Mouse (Mus musculus): ENCODE measurements at regions not wholly inside any gene's neighbourhood (a gene's known extent, or its start where the extent isn't known, plus 50 kb on each side); places are given as distances from the start of the nearest gene placed in this dataset.
A peak's percentile ranks its signal among the peaks of the same experiment; 100 is the strongest.

DNA sequence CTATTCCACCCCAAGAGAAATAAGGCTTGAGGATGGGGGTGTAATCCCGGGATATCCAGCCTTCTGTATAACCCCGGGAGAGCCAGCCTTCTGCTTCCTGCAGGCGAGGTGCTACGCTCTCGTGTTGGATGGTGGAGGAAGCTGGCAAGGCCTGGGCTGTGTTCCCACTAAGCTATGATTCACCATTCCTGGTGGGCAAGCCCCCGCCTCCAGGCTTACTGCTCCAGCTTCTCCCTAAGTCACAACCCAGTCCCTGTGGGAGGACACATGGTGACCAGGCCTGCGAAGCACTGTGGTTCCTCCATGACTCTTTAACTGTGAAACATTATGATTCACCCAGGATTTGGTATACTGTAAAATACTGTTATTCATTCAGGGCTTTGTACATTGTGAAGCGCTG is 63.7 kb upstream of the Otos start:
- no peak overlapping the region for H3K9ac ChIP-seq (ENCODE audit: low read depth, low read length, severe bottlenecking)
- TF ChIP-seq POLR2A (IDR thresholded peaks at IDR 0.05; ENCODE audit: borderline replicate concordance, extremely low read depth, insufficient read depth, insufficient read length), result no peak
- no peaks in the 10 kb centered on the region for H3K9me3 ChIP-seq (ENCODE audit: control insufficient read depth, low read length)
- ATAC-seq (ENCODE audit: low FRiP score, low read depth) (no peak), DNase-seq (ENCODE audit: low spot score) (no peak)
- H3K4me3 ChIP-seq (replicated peaks; ENCODE audit: low read length), result no peak overlapping the region
- H3K4me2 ChIP-seq (replicated peaks; ENCODE audit: low read depth, low read length, severe bottlenecking), result no peak overlapping the region
- no peaks in the 10 kb centered on the region for H3K27me3 ChIP-seq (ENCODE audit: control insufficient read depth, insufficient read depth, low read length)
- peaks cover 8% of the 10 kb centered on the region; the same call in 1 of the 2 replicates for H3K4me1 ChIP-seq (ENCODE audit: control insufficient read depth, insufficient read depth, low read length)
- H3K27ac ChIP-seq (replicated peaks; ENCODE audit: low read depth, low read length), result no peak overlapping the region
- 82% methylated on average over 8 of the region's 8 CpGs for WGBS
- no peaks in the 10 kb centered on the region for H3K36me3 ChIP-seq (ENCODE audit: control insufficient read depth, insufficient read depth, low read length)

DNA sequence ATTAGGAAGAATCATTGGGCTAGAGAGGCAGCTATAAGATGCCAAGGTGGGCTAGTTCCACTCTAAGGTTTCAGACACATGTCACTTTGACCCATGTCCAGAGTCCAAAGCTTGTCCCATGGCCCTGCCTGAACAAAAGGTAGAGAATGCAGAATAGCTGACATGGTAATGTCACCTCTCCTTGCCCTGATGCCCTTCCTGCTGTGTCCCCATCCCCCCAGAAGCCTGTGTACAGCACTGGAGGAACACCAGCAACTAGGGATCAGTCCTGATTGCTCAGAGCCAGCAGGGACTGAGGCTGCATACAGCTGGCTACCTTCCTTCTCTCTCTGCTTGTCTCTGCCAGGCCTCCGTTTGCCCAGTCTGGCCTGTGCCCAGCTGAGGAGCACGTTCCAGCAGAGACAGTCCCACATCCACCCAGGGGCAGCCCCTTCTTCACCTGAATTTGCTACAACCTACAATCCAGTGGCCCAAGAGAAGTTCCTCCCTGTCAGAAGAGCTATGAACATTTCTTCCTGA is 61.7 kb upstream of the Otos start:
- H3K27ac ChIP-seq (replicated peaks; ENCODE audit: low read depth, low read length), result no peak overlapping the region

DNA sequence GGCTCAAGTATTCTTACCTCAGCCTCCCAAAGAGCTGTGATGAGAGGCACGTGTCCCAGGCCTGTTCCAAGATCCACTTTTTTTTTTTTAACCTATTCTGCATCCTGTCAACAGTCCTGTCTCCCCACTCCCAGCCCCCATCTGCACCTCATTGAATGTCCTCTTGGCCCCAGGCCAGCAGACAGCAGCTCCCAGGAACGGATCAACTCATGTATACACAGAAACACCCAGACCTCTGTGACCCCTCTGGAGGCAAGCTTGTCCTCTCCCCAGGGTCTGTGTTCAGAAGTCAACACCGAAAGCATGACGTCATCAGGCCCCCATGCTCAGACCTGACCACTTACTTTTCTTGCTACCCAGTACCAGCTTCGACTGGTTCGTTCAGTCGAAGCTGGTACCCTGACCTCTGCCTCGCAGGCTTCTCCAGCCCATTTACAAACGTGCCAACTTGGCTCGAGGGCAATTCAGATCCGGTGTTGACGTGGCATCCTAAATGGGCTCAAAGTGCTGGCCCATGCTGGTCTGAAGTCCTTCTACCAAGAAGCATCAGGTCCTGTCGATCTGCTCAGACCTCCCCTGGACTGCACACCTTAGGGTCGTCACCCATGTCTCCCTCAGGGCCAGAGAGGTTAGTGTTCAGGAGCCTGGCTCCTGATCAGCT is 60.7 kb upstream of the Otos start:
- H3K27ac ChIP-seq (replicated peaks; ENCODE audit: low read depth, low read length), result no peak overlapping the region
- 70% methylated on average over 14 of the region's 14 CpGs for WGBS
- H3K4me1 ChIP-seq (ENCODE audit: control insufficient read depth, insufficient read depth, low read length), result peaks cover under 1% of the 10 kb centered on the region; the same call in 1 of the 2 replicates
- H3K4me3 ChIP-seq (replicated peaks; ENCODE audit: low read length), result no peak overlapping the region
- no peak overlapping the region for H3K9ac ChIP-seq (ENCODE audit: low read depth, low read length, severe bottlenecking)
- no peak for TF ChIP-seq POLR2A (IDR thresholded peaks at IDR 0.05; ENCODE audit: borderline replicate concordance, extremely low read depth, insufficient read depth, insufficient read length)
- H3K36me3 ChIP-seq (ENCODE audit: control insufficient read depth, insufficient read depth, low read length), result no peaks in the 10 kb centered on the region
- no peaks in the 10 kb centered on the region for H3K9me3 ChIP-seq (ENCODE audit: control insufficient read depth, low read length)
- no peaks in the 10 kb centered on the region for H3K27me3 ChIP-seq (ENCODE audit: control insufficient read depth, insufficient read depth, low read length)
- H3K4me2 ChIP-seq (replicated peaks; ENCODE audit: low read depth, low read length, severe bottlenecking), result no peak overlapping the region
- DNase-seq (ENCODE audit: low spot score) (no peak), ATAC-seq (ENCODE audit: low FRiP score, low read depth) (peak; percentile 16; the same call in 1 of the 2 replicates)

More for the DNA sequence above, 61.7 kb upstream of the Otos start:
- no peak for ATAC-seq (ENCODE audit: low FRiP score, low read depth)
- Histone ChIP-seq H3K9me3 (ENCODE audit: control insufficient read depth, low read length) (no peaks in the 10 kb centered on the region), H3K9ac (ENCODE audit: low read depth, low read length, severe bottlenecking) (no peak overlapping the region), H3K4me2 (replicated peaks; ENCODE audit: low read depth, low read length, severe bottlenecking) (no peak overlapping the region), H3K4me1 (ENCODE audit: control insufficient read depth, insufficient read depth, low read length) (peaks cover 8% of the 10 kb centered on the region; the same call in 1 of the 2 replicates), H3K4me3 (replicated peaks; ENCODE audit: low read length) (no peak overlapping the region), H3K27me3 (ENCODE audit: control insufficient read depth, insufficient read depth, low read length) (no peaks in the 10 kb centered on the region), H3K36me3 (ENCODE audit: control insufficient read depth, insufficient read depth, low read length) (no peaks in the 10 kb centered on the region)
- DNase-seq (ENCODE audit: low spot score), result no peak
- 85% methylated on average over 2 of the region's 2 CpGs for WGBS
- no peak for TF ChIP-seq POLR2A (IDR thresholded peaks at IDR 0.05; ENCODE audit: borderline replicate concordance, extremely low read depth, insufficient read depth, insufficient read length)

DNA sequence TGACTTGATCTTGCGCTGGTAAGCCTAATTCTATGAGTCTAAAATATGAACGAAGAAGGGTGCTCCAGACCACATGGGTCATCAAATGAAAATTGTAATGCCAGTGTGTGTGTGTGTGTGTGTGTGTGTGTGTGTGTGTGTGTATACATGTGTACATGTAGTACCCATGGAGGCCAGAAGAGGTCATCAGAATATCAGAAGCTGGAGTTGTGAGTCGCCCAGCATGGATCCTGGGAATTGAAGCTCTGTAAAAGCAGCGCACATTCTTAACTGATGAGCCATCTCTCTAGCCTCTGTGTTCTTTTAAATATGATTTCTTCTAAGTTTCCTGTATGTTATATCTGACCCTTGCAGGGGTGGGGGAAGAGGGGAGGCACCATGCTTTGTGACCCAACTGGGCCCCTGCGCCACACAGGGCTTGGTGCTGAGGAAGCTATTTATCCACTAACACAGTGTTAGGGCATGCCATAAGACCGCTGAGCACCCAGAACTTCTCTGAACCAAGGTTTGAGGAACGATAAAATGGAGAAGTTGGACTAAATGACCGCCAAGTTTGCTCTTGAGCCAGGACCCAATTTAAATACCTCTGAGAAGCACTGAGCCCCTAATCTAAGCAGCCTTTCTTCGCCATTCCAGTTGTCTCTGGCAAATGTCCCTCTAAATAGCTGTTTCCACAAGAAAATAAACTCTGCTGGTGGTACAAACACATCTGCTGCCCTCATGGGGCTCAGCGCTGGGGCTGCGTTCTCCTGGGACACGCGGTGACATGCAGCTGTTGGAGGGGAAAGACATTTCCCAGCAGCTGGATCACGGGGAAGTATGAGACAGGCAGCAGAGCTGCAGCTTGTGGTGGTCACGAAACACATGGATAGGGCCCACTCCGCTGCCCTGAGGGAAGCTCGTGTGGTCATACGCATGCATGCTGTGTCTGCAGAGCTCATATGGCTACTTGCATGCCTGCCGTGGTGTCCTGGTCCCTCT is 59.6 kb upstream of the Otos start:
- Histone ChIP-seq H3K27ac (replicated peaks; ENCODE audit: low read depth, low read length) (no peak overlapping the region), H3K36me3 (ENCODE audit: control insufficient read depth, insufficient read depth, low read length) (no peaks in the 10 kb centered on the region)
- ATAC-seq (ENCODE audit: low FRiP score, low read depth), result peak; percentile 77

DNA sequence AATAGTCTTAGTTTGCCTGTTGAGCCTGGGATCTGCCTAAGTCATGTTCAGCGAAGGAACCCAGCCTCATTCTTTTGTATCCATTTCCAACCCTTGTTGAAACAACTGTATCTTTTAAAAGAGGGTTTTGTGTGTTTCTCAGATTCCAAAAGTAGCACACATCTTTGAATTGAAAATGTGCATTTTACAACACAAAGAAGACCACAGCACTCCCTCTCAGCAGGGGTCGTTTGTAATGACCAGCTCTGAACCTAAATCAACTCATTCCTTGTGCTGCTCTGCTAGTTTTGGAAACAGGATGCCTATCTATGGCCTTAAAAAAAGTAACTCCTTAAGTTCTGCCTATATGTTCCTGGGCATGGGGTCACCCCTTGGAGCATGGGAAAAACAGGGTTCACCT is 58.8 kb upstream of the Otos start:
- no peak for DNase-seq (ENCODE audit: low spot score)
- no peak overlapping the region for H3K9ac ChIP-seq (ENCODE audit: low read depth, low read length, severe bottlenecking)
- 76% methylated on average over 2 of the region's 2 CpGs for WGBS

More for the DNA sequence above, 59.6 kb upstream of the Otos start:
- no peak overlapping the region for H3K9ac ChIP-seq (ENCODE audit: low read depth, low read length, severe bottlenecking)
- H3K27me3 ChIP-seq (ENCODE audit: control insufficient read depth, insufficient read depth, low read length), result no peaks in the 10 kb centered on the region
- H3K4me1 ChIP-seq (ENCODE audit: control insufficient read depth, insufficient read depth, low read length), result no peaks in the 10 kb centered on the region
- no peak overlapping the region for H3K4me3 ChIP-seq (replicated peaks; ENCODE audit: low read length)
- H3K4me2 ChIP-seq (replicated peaks; ENCODE audit: low read depth, low read length, severe bottlenecking), result no peak overlapping the region
- peak; percentile 54 for DNase-seq (ENCODE audit: low spot score)
- no peak for TF ChIP-seq POLR2A (IDR thresholded peaks at IDR 0.05; ENCODE audit: borderline replicate concordance, extremely low read depth, insufficient read depth, insufficient read length)
- H3K9me3 ChIP-seq (ENCODE audit: control insufficient read depth, low read length), result no peaks in the 10 kb centered on the region
- WGBS, result 72% methylated on average over 19 of the region's 19 CpGs

More for the DNA sequence above, 58.8 kb upstream of the Otos start:
- H3K27me3 ChIP-seq (ENCODE audit: control insufficient read depth, insufficient read depth, low read length), result no peaks in the 10 kb centered on the region
- no peaks in the 10 kb centered on the region for H3K36me3 ChIP-seq (ENCODE audit: control insufficient read depth, insufficient read depth, low read length)
- H3K27ac ChIP-seq (replicated peaks; ENCODE audit: low read depth, low read length), result no peak overlapping the region
- no peak for ATAC-seq (ENCODE audit: low FRiP score, low read depth)
- no peaks in the 10 kb centered on the region for H3K4me1 ChIP-seq (ENCODE audit: control insufficient read depth, insufficient read depth, low read length)
- no peak for TF ChIP-seq POLR2A (IDR thresholded peaks at IDR 0.05; ENCODE audit: borderline replicate concordance, extremely low read depth, insufficient read depth, insufficient read length)
- no peak overlapping the region for H3K4me2 ChIP-seq (replicated peaks; ENCODE audit: low read depth, low read length, severe bottlenecking)
- H3K4me3 ChIP-seq (replicated peaks; ENCODE audit: low read length), result no peak overlapping the region
- H3K9me3 ChIP-seq (ENCODE audit: control insufficient read depth, low read length), result no peaks in the 10 kb centered on the region
